Mouse (Mus musculus) lung, postnatal 0 days (tissue): ENCODE measurements around the gene Hcn2. TPM values are rescaled to one million over a fixed set of nuclear protein-coding genes. Genes with fewer than 3 reads are reported as not detected.

ENCODE experiments used
- ATAC-seq: fragments of 200-750 bp; cut with Nextera tagmentation; 2 replicates; pipeline ENCODE4 v1.8.0; 2017; ENCODE audit warnings: moderate library complexity
- DNase-seq: peaks from one replicate; pipeline ENCODE4 v3.0.0-alpha.2; 2016; ENCODE audit warnings: low spot score
- H3K27ac ChIP-seq: fragments of 300-500 bp; sonication (generic); 2 replicates; pipeline ENCODE4 v1.5.1; 2014; ENCODE audit warnings: antibody characterized with exemption, mild to moderate bottlenecking, low read length, mixed read lengths
- H3K27me3 ChIP-seq: fragments of 300-500 bp; sonication (generic); replicated peaks from 2 replicates; pipeline ENCODE4 v1.6.1; 2014; ENCODE audit warnings: low read length, mixed read lengths; ENCODE audit not compliant: insufficient read depth
- H3K36me3 ChIP-seq: fragments of 300-500 bp; sonication (generic); 2 replicates; pipeline ENCODE4 v1.6.1; 2014; ENCODE audit warnings: low read length, mixed read lengths; ENCODE audit not compliant: insufficient read depth
- H3K4me1 ChIP-seq: fragments of 300-500 bp; sonication (generic); 2 replicates; pipeline ENCODE4 v1.6.1; 2014; ENCODE audit warnings: antibody characterized with exemption, low read depth, low read length, mixed read lengths; ENCODE audit not compliant: insufficient read depth
- H3K4me2 ChIP-seq: fragments of 300-500 bp; sonication (generic); replicated peaks from 2 replicates; pipeline ENCODE4 v1.6.1; 2014; ENCODE audit warnings: low read depth, mild to moderate bottlenecking, low read length, moderate library complexity, mixed read lengths
- H3K4me3 ChIP-seq: fragments of 300-500 bp; sonication (generic); 2 replicates; pipeline ENCODE4 v1.5.1; 2014; ENCODE audit warnings: low read depth, low read length
- H3K9ac ChIP-seq: fragments of 300-500 bp; sonication (generic); replicated peaks from 2 replicates; pipeline ENCODE4 v1.6.1; 2014; ENCODE audit warnings: low read depth, mild to moderate bottlenecking
- H3K9me3 ChIP-seq: fragments of 300-500 bp; sonication (generic); 2 replicates; pipeline ENCODE4 v1.6.1; 2016; ENCODE audit warnings: low read length, mixed read lengths
- CTCF ChIP-seq: IDR thresholded peaks from 2 replicates; pipeline ENCODE4 v1.5.1; 2016; ENCODE audit warnings: antibody characterized with exemption, mild to moderate bottlenecking
- EP300 ChIP-seq: IDR thresholded peaks from 2 replicates; pipeline ENCODE4 v1.6.1; 2016; ENCODE audit warnings: antibody characterized with exemption, mild to moderate bottlenecking, control low read depth
- WGBS: fragments of 180-500 bp; shearing (Covaris S2); extraction: QIAGEN DNeasy Blood & Tissue Kit; methylation state at CpG from one replicate; pipeline ENCODE4 v1.1.7; 2014; 5-methylcytosine and 5-hydroxymethylcytosine counted together
- polyA plus RNA-seq: library from polyadenylated mRNA; unstranded; fragments of >200 nt; fragmentation: Nextera tagmentation; extraction: Ambion mirVana; gene quantifications from 2 replicates; pipeline ENCODE4 v1.2.1, GENCODE M21; 2015

Hcn2 gene
- polyA plus RNA-seq, 1 experiment from 2014 or later = 0.12 TPM

- Histone ChIP-seq H3K9me3 (no peaks in the 10 kb centered on the region), H3K4me2 (no peak overlapping the region), H3K4me1 (no peaks in the 10 kb centered on the region), H3K36me3 (peaks cover 14% of the 10 kb centered on the region; the same call in 1 of the 2 replicates), H3K9ac (no peak overlapping the region), H3K4me3 (no peak overlapping the region), H3K27ac (no peak overlapping the region), H3K27me3 (no peaks in the 10 kb centered on the region)
- ATAC-seq (no peak), DNase-seq (no peak)
- no peak for TF ChIP-seq EP300
- TF ChIP-seq CTCF = peak; percentile 60
- 93% methylated on average over 1 of the region's 1 CpGs for WGBS
Observed at GRCm38 (mm10) chr10:79732500-79732899, 16.1 kb downstream of the Hcn2 start.

GRCm38 (mm10) chr10:79733847-79734246, 17.4 kb downstream of the Hcn2 start:
- peaks cover 22% of the 10 kb centered on the region; the same call in 1 of the 2 replicates for H3K36me3 ChIP-seq

GRCm38 (mm10) chr10:79735361-79735760, 18.9 kb downstream of the Hcn2 start:
- H3K4me1 ChIP-seq = no peaks in the 10 kb centered on the region
- ATAC-seq (0 out of 2 replicates have a peak, but pooled peaks have one; percentile 26), DNase-seq (no peak)
- TF ChIP-seq CTCF (peak; percentile 12; the same call in 1 of the 2 replicates), EP300 (no peak)
- peaks cover 11% of the 10 kb centered on the region for H3K9me3 ChIP-seq
- no peaks in the 10 kb centered on the region for H3K27me3 ChIP-seq
- H3K36me3 ChIP-seq = peaks cover 38% of the 10 kb centered on the region; the same call in 1 of the 2 replicates
- H3K27ac ChIP-seq = no peak overlapping the region
- WGBS = 38% methylated on average over 43 of the region's 52 CpGs
- no peak overlapping the region for H3K4me2 ChIP-seq
- H3K4me3 ChIP-seq = no peak overlapping the region
- H3K9ac ChIP-seq = no peak overlapping the region

More at GRCm38 (mm10) chr10:79733847-79734246, 17.4 kb downstream of the Hcn2 start:
- Histone ChIP-seq H3K4me1 (no peaks in the 10 kb centered on the region), H3K9me3 (peaks cover 3% of the 10 kb centered on the region; the same call in 1 of the 2 replicates), H3K4me3 (no peak overlapping the region), H3K27me3 (no peaks in the 10 kb centered on the region), H3K9ac (no peak overlapping the region), H3K4me2 (no peak overlapping the region), H3K27ac (no peak overlapping the region)
- 93% methylated on average over 15 of the region's 15 CpGs for WGBS
- no peak for DNase-seq
- TF ChIP-seq CTCF (no peak), EP300 (no peak)
- no peak for ATAC-seq

- 67% methylated on average over 13 of the region's 14 CpGs for WGBS
- no peak overlapping the region for H3K4me3 ChIP-seq
- no peaks in the 10 kb centered on the region for H3K27me3 ChIP-seq
- peaks cover 11% of the 10 kb centered on the region for H3K9me3 ChIP-seq
- DNase-seq (no peak), ATAC-seq (no peak)
- no peak overlapping the region for H3K27ac ChIP-seq
- H3K4me1 ChIP-seq = no peaks in the 10 kb centered on the region
- H3K9ac ChIP-seq = no peak overlapping the region
- H3K4me2 ChIP-seq = no peak overlapping the region
- TF ChIP-seq EP300 (no peak), CTCF (no peak)
- peaks cover 50% of the 10 kb centered on the region; the same call in 1 of the 2 replicates for H3K36me3 ChIP-seq
Observed at GRCm38 (mm10) chr10:79736706-79737105, 20.3 kb downstream of the Hcn2 start.

- Histone ChIP-seq H3K4me1 (no peaks in the 10 kb centered on the region), H3K9ac (no peak overlapping the region), H3K27me3 (no peaks in the 10 kb centered on the region), H3K36me3 (peaks cover 56% of the 10 kb centered on the region; the same call in 1 of the 2 replicates), H3K4me2 (no peak overlapping the region), H3K27ac (no peak overlapping the region), H3K9me3 (peaks cover 11% of the 10 kb centered on the region), H3K4me3 (no peak overlapping the region)
- DNase-seq (no peak), ATAC-seq (no peak)
- WGBS = 95% methylated on average over 10 of the region's 10 CpGs
- TF ChIP-seq CTCF (peak; percentile 59), EP300 (no peak)
Observed at GRCm38 (mm10) chr10:79738259-79738658, 21.8 kb downstream of the Hcn2 start.

- 98% methylated on average over 28 of the region's 28 CpGs for WGBS
- TF ChIP-seq CTCF (no peak), EP300 (no peak)
- Histone ChIP-seq H3K9ac (no peak overlapping the region), H3K4me1 (no peaks in the 10 kb centered on the region), H3K4me2 (no peak overlapping the region), H3K4me3 (no peak overlapping the region), H3K27me3 (no peaks in the 10 kb centered on the region), H3K27ac (no peak overlapping the region), H3K36me3 (peaks cover 56% of the 10 kb centered on the region; the same call in 1 of the 2 replicates), H3K9me3 (peaks cover 11% of the 10 kb centered on the region)
- DNase-seq = no peak
- no peak for ATAC-seq
Observed at GRCm38 (mm10) chr10:79739234-79739633, 22.8 kb downstream of the Hcn2 start.
